Mouse (Mus musculus): ENCODE data around the gene Gm20388. TPM values are rescaled to one million over a fixed set of nuclear protein-coding genes. Genes with fewer than 3 reads are reported as not detected.
"Not testable (repeated sequence)": the region's sequence is repeated elsewhere in the genome, so short reads cannot be mapped to it uniquely, and the experiment has no call there.

The Gm20388 gene
- polyA plus RNA-seq, 1 experiment from 2014 or later, result 12.4 TPM

GRCm38 (mm10) chr8:122322126-122322525 lies 2411.5 kb downstream of the Gm20388 start:
- no peak for ATAC-seq
- H3K36me3 ChIP-seq (ENCODE audit: control insufficient read depth, insufficient read depth, low read length), result no peaks in the 10 kb centered on the region
- no peak overlapping the region for H3K27ac ChIP-seq (ENCODE audit: low read depth, low read length)
- no peak overlapping the region for H3K9ac ChIP-seq (ENCODE audit: low read depth, low read length)
- H3K9me3 ChIP-seq (ENCODE audit: control insufficient read depth, low read length), result no peaks in the 10 kb centered on the region
- H3K27me3 ChIP-seq (replicated peaks; ENCODE audit: control insufficient read depth, insufficient read depth, low read length), result peaks cover 3% of the 10 kb centered on the region; the same call in 1 of the 2 replicates
- 84% methylated on average over 7 of the region's 7 CpGs for WGBS
- peaks cover 3% of the 10 kb centered on the region; the same call in 1 of the 2 replicates for H3K4me1 ChIP-seq (ENCODE audit: control insufficient read depth, insufficient read depth, low read depth, low read length)
- H3K4me3 ChIP-seq (ENCODE audit: low read length), result no peak overlapping the region
- H3K4me2 ChIP-seq (ENCODE audit: low read length), result no peak overlapping the region

- Histone ChIP-seq H3K4me1 (ENCODE audit: control insufficient read depth, insufficient read depth, low read depth, low read length) (peaks cover 3% of the 10 kb centered on the region; the same call in 1 of the 2 replicates), H3K4me3 (ENCODE audit: low read length) (no peak overlapping the region), H3K9ac (ENCODE audit: low read depth, low read length) (no peak overlapping the region), H3K27me3 (replicated peaks; ENCODE audit: control insufficient read depth, insufficient read depth, low read length) (peaks cover 3% of the 10 kb centered on the region; the same call in 1 of the 2 replicates), H3K27ac (ENCODE audit: low read depth, low read length) (no peak overlapping the region), H3K9me3 (ENCODE audit: control insufficient read depth, low read length) (no peaks in the 10 kb centered on the region), H3K36me3 (ENCODE audit: control insufficient read depth, insufficient read depth, low read length) (no peaks in the 10 kb centered on the region), H3K4me2 (ENCODE audit: low read length) (no peak overlapping the region)
- no peak for ATAC-seq
- 62% methylated on average over 11 of the region's 11 CpGs for WGBS
Measured at GRCm38 (mm10) chr8:122322792-122323191, 2412.2 kb downstream of the Gm20388 start.

GRCm38 (mm10) chr8:122323951-122324402 lies 2413.3 kb downstream of the Gm20388 start:
- ATAC-seq; H3K36me3 ChIP-seq (ENCODE audit: control insufficient read depth, insufficient read depth, low read length); H3K27me3 ChIP-seq (replicated peaks; ENCODE audit: control insufficient read depth, insufficient read depth, low read length); H3K9me3 ChIP-seq (ENCODE audit: control insufficient read depth, low read length); H3K4me1 ChIP-seq (ENCODE audit: control insufficient read depth, insufficient read depth, low read depth, low read length); H3K27ac ChIP-seq (ENCODE audit: low read depth, low read length); H3K4me2 ChIP-seq (ENCODE audit: low read length); H3K4me3 ChIP-seq (ENCODE audit: low read length): not testable (repeated sequence)
- peak overlapping the region; percentile 28; the same call in 1 of the 2 replicates for H3K9ac ChIP-seq (ENCODE audit: low read depth, low read length)
- 9% methylated on average over 11 of the region's 13 CpGs for WGBS

DNA sequence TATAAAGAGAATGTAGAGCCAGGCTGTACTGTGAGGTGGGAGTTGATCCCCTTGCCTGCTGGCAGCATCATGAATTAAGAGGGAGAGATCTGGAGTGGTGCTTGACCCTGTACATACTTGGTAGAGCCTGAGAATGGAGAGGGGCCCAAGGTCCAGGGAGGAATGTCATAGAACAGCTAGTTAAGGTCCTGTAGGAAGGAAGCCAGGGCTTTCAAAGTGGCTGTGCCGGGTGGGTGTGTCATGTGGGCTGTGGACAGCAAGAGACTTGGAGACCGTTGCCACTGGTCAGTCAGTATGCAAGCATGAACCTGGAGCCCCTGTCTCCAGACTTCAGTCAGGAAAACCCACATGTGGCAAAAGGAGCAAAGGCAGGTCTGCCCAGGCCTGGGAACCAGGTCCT lies 2414.6 kb downstream of the Gm20388 start:
- Histone ChIP-seq H3K4me2 (ENCODE audit: low read length) (no peak overlapping the region), H3K9ac (ENCODE audit: low read depth, low read length) (peak overlapping the region; percentile 3; the same call in 1 of the 2 replicates), H3K36me3 (ENCODE audit: control insufficient read depth, insufficient read depth, low read length) (no peaks in the 10 kb centered on the region), H3K4me1 (ENCODE audit: control insufficient read depth, insufficient read depth, low read depth, low read length) (peaks cover 10% of the 10 kb centered on the region), H3K27ac (ENCODE audit: low read depth, low read length) (no peak overlapping the region), H3K27me3 (replicated peaks; ENCODE audit: control insufficient read depth, insufficient read depth, low read length) (peaks cover 3% of the 10 kb centered on the region; the same call in 1 of the 2 replicates), H3K4me3 (ENCODE audit: low read length) (no peak overlapping the region), H3K9me3 (ENCODE audit: control insufficient read depth, low read length) (no peaks in the 10 kb centered on the region)
- 82% methylated on average over 2 of the region's 2 CpGs for WGBS
- ATAC-seq, result no peak

- H3K4me3 ChIP-seq (ENCODE audit: low read length), result no peak overlapping the region
- 0 out of 2 replicates have a peak overlapping the region, but pooled peaks have one; percentile 3 for H3K9ac ChIP-seq (ENCODE audit: low read depth, low read length)
- H3K4me1 ChIP-seq (ENCODE audit: control insufficient read depth, insufficient read depth, low read depth, low read length), result peaks cover 11% of the 10 kb centered on the region
- WGBS, result 31% methylated on average over 14 of the region's 14 CpGs
- no peak for ATAC-seq
- peaks cover 3% of the 10 kb centered on the region; the same call in 1 of the 2 replicates for H3K27me3 ChIP-seq (replicated peaks; ENCODE audit: control insufficient read depth, insufficient read depth, low read length)
- peak overlapping the region; percentile 20; the same call in 1 of the 2 replicates for H3K4me2 ChIP-seq (ENCODE audit: low read length)
- H3K36me3 ChIP-seq (ENCODE audit: control insufficient read depth, insufficient read depth, low read length), result no peaks in the 10 kb centered on the region
- no peak overlapping the region for H3K27ac ChIP-seq (ENCODE audit: low read depth, low read length)
- no peaks in the 10 kb centered on the region for H3K9me3 ChIP-seq (ENCODE audit: control insufficient read depth, low read length)
Measured at GRCm38 (mm10) chr8:122326114-122326542, 2415.5 kb downstream of the Gm20388 start.

DNA sequence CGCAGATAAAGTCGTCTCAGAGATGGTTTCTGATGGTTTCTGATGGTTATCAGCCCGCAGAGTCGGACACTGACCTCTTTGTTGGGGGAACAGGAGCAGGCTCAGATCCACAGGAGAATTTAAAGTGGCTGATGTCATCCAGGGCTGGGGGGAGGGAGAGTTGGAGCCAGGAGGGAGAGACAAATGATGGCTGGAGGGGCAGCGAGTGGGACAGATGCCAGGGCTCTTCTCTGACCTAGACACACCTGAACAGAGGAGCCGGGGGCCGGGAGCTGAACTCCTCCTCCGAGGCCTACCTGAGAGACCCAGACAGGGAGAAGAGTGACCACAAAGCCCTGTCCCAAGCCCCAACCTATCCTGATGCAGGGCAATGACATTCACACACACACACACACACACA lies 2418.4 kb downstream of the Gm20388 start:
- H3K4me3 ChIP-seq (ENCODE audit: low read length), result no peak overlapping the region
- WGBS, result 70% methylated on average over 8 of the region's 8 CpGs
- H3K36me3 ChIP-seq (ENCODE audit: control insufficient read depth, insufficient read depth, low read length), result no peaks in the 10 kb centered on the region
- H3K4me2 ChIP-seq (ENCODE audit: low read length), result no peak overlapping the region
- no peak overlapping the region for H3K9ac ChIP-seq (ENCODE audit: low read depth, low read length)
- no peak for ATAC-seq
- peaks cover 12% of the 10 kb centered on the region for H3K4me1 ChIP-seq (ENCODE audit: control insufficient read depth, insufficient read depth, low read depth, low read length)
- H3K27me3 ChIP-seq (replicated peaks; ENCODE audit: control insufficient read depth, insufficient read depth, low read length), result peaks cover 2% of the 10 kb centered on the region; the same call in 1 of the 2 replicates
- no peak overlapping the region for H3K27ac ChIP-seq (ENCODE audit: low read depth, low read length)
- H3K9me3 ChIP-seq (ENCODE audit: control insufficient read depth, low read length), result no peaks in the 10 kb centered on the region

GRCm38 (mm10) chr8:122329553-122330239 lies 2419.1 kb downstream of the Gm20388 start:
- peak; percentile 32 for ATAC-seq
- H3K9ac ChIP-seq (ENCODE audit: low read depth, low read length), result no peak overlapping the region

DNA sequence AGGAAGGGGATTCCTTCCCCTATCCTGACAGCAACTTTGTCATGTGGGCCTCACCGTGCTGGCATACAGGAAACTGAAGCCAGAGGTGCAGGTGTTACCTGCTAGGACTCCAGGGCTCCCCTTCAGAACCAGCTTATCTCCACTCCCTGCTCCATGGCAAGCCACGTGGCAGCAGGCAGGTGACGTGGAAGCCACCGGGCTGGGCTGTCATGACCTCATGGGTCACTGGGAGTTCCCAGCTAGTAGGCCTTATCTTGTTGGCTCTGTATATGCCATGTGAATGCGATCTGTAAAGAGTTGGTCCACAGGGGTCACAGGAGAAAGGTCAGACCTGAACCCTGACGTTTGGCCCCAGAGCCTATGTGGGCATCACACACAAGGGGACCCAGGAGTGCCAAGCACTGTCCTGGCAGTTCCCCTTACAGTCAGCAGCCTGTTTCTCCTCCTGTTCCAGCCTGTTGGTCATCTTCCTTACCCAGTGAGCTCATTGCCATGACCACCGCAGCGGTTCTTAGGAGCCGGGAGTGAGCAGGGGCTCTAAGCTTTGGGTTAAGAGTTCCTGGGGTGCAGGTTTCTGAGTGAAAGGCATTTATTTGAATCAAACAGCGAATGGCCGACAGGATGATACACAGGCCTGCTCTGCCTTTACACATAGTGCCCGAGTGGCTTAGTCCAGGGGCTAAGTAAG lies 2419.9 kb downstream of the Gm20388 start:
- no peak overlapping the region; the same call in 1 of the 2 replicates for H3K9ac ChIP-seq (ENCODE audit: low read depth, low read length)
- 77% methylated on average over 12 of the region's 12 CpGs for WGBS
- no peaks in the 10 kb centered on the region for H3K9me3 ChIP-seq (ENCODE audit: control insufficient read depth, low read length)
- H3K4me3 ChIP-seq (ENCODE audit: low read length), result no peak overlapping the region
- ATAC-seq, result no peak
- no peak overlapping the region for H3K27ac ChIP-seq (ENCODE audit: low read depth, low read length)
- H3K4me2 ChIP-seq (ENCODE audit: low read length), result no peak overlapping the region
- H3K27me3 ChIP-seq (replicated peaks; ENCODE audit: control insufficient read depth, insufficient read depth, low read length), result peaks cover 15% of the 10 kb centered on the region
- H3K36me3 ChIP-seq (ENCODE audit: control insufficient read depth, insufficient read depth, low read length), result no peaks in the 10 kb centered on the region
- H3K4me1 ChIP-seq (ENCODE audit: control insufficient read depth, insufficient read depth, low read depth, low read length), result peaks cover 13% of the 10 kb centered on the region

More at GRCm38 (mm10) chr8:122329553-122330239, 2419.1 kb downstream of the Gm20388 start:
- Histone ChIP-seq H3K4me3 (ENCODE audit: low read length) (no peak overlapping the region), H3K4me2 (ENCODE audit: low read length) (no peak overlapping the region), H3K4me1 (ENCODE audit: control insufficient read depth, insufficient read depth, low read depth, low read length) (peaks cover 10% of the 10 kb centered on the region), H3K27ac (ENCODE audit: low read depth, low read length) (no peak overlapping the region), H3K27me3 (replicated peaks; ENCODE audit: control insufficient read depth, insufficient read depth, low read length) (peaks cover 7% of the 10 kb centered on the region), H3K9me3 (ENCODE audit: control insufficient read depth, low read length) (no peaks in the 10 kb centered on the region), H3K36me3 (ENCODE audit: control insufficient read depth, insufficient read depth, low read length) (no peaks in the 10 kb centered on the region)
- WGBS, result 53% methylated on average over 22 of the region's 22 CpGs

DNA sequence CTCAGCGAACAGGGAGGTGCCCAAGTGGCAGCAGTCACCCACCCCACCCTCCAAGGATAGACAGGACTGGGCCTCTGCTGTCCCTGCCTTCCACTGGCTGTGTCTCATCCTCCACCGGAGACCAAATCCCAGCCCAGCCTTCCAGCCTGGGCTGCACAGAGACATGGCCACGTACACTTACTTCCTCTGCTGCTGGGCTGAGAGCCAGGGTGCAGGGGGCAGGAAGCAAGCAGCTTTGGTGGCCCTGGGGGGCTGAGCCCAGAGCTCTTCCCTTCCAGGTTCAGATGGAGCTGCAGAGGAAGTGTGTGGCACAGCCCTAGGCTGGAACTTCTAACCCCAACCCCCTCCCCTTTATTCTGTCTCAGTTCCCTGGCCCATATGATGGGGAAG lies 2420.5 kb downstream of the Gm20388 start:
- no peaks in the 10 kb centered on the region for H3K36me3 ChIP-seq (ENCODE audit: control insufficient read depth, insufficient read depth, low read length)
- peaks cover 15% of the 10 kb centered on the region for H3K27me3 ChIP-seq (replicated peaks; ENCODE audit: control insufficient read depth, insufficient read depth, low read length)
- ATAC-seq, result no peak
- 56% methylated on average over 3 of the region's 3 CpGs for WGBS
- H3K4me1 ChIP-seq (ENCODE audit: control insufficient read depth, insufficient read depth, low read depth, low read length), result peaks cover 14% of the 10 kb centered on the region
- H3K4me2 ChIP-seq (ENCODE audit: low read length), result no peak overlapping the region
- H3K9ac ChIP-seq (ENCODE audit: low read depth, low read length), result peak overlapping the region; percentile 22; the same call in 1 of the 2 replicates
- H3K27ac ChIP-seq (ENCODE audit: low read depth, low read length), result no peak overlapping the region; the same call in 1 of the 2 replicates
- H3K4me3 ChIP-seq (ENCODE audit: low read length), result no peak overlapping the region
- H3K9me3 ChIP-seq (ENCODE audit: control insufficient read depth, low read length), result no peaks in the 10 kb centered on the region
